Mouse (Mus musculus): ENCODE data around the gene Kif1b.

Kif1b gene

DNA sequence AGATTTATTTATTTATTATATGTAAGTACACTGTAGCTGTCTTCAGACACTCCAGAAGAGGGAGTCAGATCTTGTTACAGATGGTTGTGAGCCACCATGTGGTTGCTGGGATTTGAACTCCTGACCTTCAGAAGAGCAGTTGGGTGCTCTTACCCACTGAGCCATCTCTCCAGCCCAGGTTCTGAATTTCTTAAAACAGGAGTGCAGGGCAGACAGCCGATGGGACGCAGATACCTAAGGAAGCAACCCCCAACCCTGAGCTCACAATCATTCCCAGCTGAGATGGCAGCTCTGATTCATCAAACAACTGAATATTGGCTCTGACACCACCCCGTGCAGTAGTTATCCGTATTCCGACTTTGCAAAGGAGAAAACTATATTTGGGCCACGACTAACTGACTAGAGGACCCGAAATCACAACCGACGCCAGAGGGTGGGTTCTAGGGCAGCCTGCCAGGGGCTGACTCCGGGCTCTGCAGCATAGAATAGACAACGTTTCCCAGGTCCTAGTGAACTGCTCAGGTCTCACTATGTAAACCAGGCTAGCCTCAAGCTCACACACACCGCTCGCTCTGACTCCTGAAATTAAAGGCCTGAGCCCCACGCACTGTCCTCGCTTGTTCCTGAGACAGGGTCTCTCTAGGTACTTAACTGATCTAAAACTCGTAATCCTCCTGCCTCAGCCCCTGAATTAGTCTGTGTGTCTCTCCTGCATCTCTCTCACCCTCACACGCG is 171.2 kb downstream of the Kif1b start:
- DNase-seq = no peak

GRCm38 (mm10) chr4:149133395-149133794 is 174.1 kb downstream of the Kif1b start:
- no peak for DNase-seq

DNA sequence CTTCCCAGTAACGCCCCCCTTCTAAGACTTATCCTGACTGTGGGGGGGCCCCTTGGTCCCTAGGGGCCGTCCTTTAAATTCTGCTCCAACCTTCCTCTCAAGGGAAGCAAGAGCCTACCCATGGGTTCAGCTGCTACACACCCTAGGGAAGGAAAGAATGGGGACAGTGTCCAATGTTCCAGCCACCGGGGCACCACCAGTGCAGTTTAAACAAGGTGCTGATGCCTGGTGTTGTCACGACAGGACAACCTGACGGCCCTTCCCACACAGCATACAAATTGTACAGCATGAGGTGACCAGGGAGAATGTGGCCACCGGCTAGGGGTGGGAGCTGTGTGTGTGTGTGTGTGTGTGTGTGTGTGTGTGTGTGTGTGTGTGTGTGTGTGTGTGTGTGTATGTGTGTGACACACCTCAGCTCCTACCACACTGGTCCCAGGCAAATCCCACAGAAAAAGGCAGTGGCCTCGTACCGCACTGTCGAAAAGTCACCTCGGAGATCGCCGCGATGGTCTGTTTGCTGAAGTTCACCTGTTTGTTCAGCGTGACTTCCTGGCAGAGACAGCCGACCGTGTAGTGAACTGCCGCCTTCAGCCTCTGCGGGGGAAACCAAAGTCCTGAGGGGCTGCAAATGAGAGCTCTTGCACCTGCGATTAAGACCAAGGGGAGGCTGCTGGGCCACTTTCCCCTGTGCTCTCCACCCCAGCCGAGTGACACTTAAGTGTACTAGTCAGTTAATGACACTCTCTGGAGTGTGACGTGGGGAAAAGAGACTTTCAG is 175.5 kb downstream of the Kif1b start:
- no peak for DNase-seq

DNA sequence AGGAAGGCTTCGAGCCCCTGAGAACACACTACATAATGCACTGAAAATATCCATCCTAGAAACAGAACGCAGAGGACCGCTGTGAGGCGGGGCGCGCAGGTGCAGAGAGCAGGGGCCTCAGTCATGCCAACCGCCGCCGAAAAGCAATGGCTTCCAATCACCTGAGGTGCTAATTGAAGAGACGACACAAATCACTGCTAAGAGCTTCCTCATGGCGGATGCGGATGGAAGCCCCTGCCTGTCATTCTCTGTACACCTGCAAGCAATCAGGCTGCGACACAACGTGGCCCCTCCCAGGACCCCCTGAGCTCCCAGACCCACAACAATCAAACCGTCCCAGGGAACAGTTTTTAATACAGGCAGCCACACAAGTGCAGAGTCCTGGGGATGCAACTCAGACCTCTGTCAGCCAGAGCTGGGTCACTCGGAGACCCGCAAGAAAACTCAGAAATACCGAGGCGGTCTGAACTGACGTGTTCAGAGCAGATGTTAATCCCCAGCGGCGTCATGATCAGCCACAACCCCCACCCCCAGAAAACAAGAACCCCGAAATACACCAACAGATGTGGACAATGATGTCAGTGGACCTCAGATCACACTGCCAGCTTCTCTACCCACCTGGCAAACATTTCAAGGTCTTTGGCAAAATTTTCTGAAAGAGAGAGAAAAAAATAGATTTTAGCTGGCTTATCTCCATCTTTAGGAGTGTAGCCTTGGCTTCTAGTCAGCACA is 176.3 kb downstream of the Kif1b start:
- DNase-seq = no peak

DNA sequence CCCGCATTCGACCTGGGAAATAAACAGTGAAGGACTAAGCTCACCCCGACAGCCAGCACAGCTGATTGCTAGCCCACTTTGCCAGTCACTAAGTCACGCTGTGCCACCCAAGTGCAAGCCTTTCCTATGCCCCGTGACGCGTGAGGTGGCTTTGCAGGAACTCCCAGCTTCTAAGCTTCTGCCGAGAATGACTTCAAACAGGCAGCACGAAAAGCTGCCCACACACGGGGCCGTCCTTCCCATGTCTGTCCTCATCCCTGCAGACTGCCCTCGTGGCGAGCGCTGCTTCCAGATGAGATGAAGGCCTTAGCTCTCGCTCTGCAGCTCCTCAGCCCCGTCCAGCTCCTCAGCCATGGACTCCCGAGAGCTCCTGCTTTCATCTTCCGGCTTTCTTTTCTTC is 179.0 kb downstream of the Kif1b start:
- DNase-seq = no peak

DNA sequence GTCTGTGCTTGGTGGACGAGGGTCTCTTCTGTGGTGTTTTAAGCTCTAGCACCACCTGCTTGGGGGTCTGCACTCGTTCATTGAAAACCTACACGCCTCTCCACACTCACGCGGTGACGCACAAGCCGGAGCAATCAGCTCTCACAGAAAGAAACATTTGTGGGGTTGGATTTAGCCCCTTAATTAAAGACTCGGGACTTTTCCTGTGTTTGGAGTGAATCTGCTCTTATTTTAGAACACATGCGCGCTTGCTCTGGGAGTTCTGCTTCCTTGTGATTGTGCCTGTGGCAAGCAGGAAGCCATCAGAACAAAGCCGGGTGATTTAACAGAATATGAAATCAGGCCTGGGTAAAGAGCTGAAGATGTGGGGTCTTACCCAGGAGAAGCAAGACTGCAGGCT is 180.8 kb downstream of the Kif1b start, which contains the start of gene Cort:
Gene Cort, minus strand, starts transcription at position 101 of the 400 bp plus-strand sequence.
- no peak for DNase-seq
